Mouse (Mus musculus) kidney, postnatal 36 days (tissue): ENCODE measurements around the gene Ptpru.
"Not testable (repeated sequence)": the region's sequence is repeated elsewhere in the genome, so short reads cannot be mapped to it uniquely, and the experiment has no call there.

ENCODE experiments used
- DNase-seq, 2 experiments: peaks; one replicate each; pipeline ENCODE4 v3.0.0; 2021 to 2022; ENCODE audit warnings: mixed read lengths in 2 of 2

Ptpru gene

GRCm38 (mm10) chr4:131833971-131834609 is 4.0 kb downstream of the Ptpru start:
- peak; percentile 70 to 79 for DNase-seq

GRCm38 (mm10) chr4:131832759-131833407 is 5.2 kb downstream of the Ptpru start:
- peak in 1 of 2 experiments; percentile 41 for DNase-seq

GRCm38 (mm10) chr4:131831546-131832045 is 6.5 kb downstream of the Ptpru start:
- no peak for DNase-seq

GRCm38 (mm10) chr4:131829123-131829522 is 9.0 kb downstream of the Ptpru start:
- no peak for DNase-seq

GRCm38 (mm10) chr4:131826905-131827304 is 11.2 kb downstream of the Ptpru start:
- DNase-seq: peak; percentile 56 to 61

- DNase-seq: peak; percentile 37 to 75
Observed at GRCm38 (mm10) chr4:131825830-131826229, 12.3 kb downstream of the Ptpru start.

- no peak for DNase-seq
Observed at GRCm38 (mm10) chr4:131824939-131825338, 13.1 kb downstream of the Ptpru start.

GRCm38 (mm10) chr4:131822583-131822982 is 15.5 kb downstream of the Ptpru start:
- no peak for DNase-seq

- DNase-seq: no peak
Observed at GRCm38 (mm10) chr4:131821161-131821731, 16.8 kb downstream of the Ptpru start.

- no peak for DNase-seq
Observed at GRCm38 (mm10) chr4:131818926-131819325, 19.2 kb downstream of the Ptpru start.

GRCm38 (mm10) chr4:131815774-131816173 is 22.3 kb downstream of the Ptpru start:
- DNase-seq: no peak

GRCm38 (mm10) chr4:131814869-131815268 is 23.2 kb downstream of the Ptpru start:
- DNase-seq: peak in 1 of 2 experiments; percentile 28

GRCm38 (mm10) chr4:131813798-131814197 is 24.3 kb downstream of the Ptpru start:
- DNase-seq: no peak

- no peak for DNase-seq
Observed at GRCm38 (mm10) chr4:131812458-131812857, 25.6 kb downstream of the Ptpru start.

- DNase-seq: no peak
Observed at GRCm38 (mm10) chr4:131805255-131805654, 32.8 kb downstream of the Ptpru start.

- not testable (repeated sequence) for DNase-seq
Observed at GRCm38 (mm10) chr4:131804732-131805131, 33.4 kb downstream of the Ptpru start.

- DNase-seq: peak; percentile 38 to 42
Observed at GRCm38 (mm10) chr4:131803846-131804245, 34.2 kb downstream of the Ptpru start.

- no peak for DNase-seq
Observed at GRCm38 (mm10) chr4:131798968-131799367, 39.1 kb downstream of the Ptpru start.

- no peak for DNase-seq
Observed at GRCm38 (mm10) chr4:131797920-131798319, 40.2 kb downstream of the Ptpru start.

- no peak for DNase-seq
Observed at GRCm38 (mm10) chr4:131797483-131797882, 40.6 kb downstream of the Ptpru start.

- DNase-seq: no peak
Observed at GRCm38 (mm10) chr4:131796312-131797080, 41.6 kb downstream of the Ptpru start.

GRCm38 (mm10) chr4:131786800-131787199 is 51.3 kb downstream of the Ptpru start:
- DNase-seq: peak; percentile 30 to 42

GRCm38 (mm10) chr4:131784034-131784433 is 54.1 kb downstream of the Ptpru start:
- DNase-seq: peak; percentile 31 to 79
